Mouse (Mus musculus): Measurements from ENCODE around the gene Gemin4.
"Not testable (repeated sequence)": the region's sequence is repeated elsewhere in the genome, so short reads cannot be mapped to it uniquely, and the experiment has no call there.

The Gemin4 gene

DNA sequence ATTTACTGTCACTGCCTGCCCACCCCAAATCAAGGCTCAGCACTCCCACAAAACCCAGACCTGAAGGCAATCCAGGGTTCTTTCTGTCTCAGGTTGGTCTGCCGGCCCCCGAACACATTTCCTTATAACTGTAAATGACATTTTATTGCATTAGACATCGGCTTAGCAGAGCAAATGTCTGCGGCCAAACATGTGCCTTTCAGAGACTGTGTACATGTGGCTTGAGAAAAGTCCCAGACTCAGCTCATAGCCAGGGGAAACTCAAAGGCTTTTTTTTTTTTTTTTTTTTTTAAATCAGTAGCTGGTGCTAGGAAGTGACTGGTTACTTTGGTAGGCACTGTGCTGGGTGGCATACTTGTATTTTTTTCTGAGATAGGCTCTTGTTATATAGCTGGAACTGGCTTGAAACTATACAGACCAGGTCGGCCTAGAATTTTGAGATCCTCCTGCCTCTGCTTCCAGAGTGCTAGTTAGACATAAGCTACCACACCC lies 1.4 kb downstream of the Gemin4 start:
- DNase-seq = no peak

- DNase-seq = no peak
Measured at GRCm38 (mm10) chr11:76215011-76215410, 2.5 kb downstream of the Gemin4 start.

GRCm38 (mm10) chr11:76213841-76214240 lies 3.6 kb downstream of the Gemin4 start:
- DNase-seq = no peak

DNA sequence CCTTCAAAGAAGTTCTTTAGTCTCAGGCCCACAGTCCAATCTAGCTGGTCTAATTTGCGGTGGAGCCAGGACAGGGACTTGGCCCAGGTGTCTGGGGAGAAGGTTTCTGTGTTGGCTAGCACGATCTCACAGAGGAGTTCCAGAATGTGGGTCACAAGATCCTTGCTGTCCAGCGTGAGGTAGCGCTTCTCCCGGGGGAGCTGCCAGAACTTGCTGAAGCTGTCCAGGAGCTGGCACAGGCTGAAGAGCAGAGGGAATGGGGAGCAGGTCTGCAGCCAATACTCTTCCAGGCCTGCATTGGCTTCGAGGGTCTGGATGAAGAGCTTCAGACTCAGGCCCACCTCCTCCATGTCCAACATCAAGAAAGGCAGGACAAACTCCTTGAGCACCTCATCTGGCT lies 5.9 kb downstream of the Gemin4 start:
- not testable (repeated sequence) for DNase-seq

DNA sequence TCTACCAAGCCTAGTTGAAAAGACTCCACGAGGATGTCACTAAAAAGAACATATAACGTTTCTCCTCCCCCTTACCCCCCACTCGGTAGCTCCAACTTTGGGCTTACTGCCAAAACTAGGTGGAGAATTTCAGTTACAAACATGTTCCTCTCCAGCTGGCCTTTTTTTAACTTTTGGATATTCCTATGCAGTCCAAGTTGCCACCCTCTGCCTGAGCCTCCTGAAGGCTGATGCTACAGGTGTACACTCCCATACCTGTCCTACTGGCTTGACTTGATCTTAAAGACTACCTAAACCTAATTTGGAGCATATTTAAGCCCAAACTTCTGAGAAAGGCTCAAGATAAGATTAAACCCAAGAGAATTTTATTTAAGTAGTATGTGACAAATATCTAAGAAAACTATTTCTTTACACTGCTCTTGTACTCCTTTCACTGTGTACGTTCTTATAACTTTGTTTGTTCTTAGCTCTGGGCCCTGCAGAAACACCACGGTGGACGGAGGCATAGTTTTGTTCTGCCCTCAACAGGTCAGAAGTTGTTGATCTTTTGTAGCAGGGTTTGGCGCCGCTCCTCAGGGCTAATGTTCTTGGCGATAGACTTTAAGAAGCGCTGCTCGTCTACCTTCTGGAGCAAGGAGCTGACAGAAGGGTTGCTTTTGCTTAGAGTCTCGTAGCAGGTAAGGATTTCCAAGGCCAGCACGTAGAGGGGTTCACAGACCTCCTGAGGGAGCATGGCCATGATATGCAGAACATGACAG lies 7.1 kb downstream of the Gemin4 start:
- no peak for DNase-seq

DNA sequence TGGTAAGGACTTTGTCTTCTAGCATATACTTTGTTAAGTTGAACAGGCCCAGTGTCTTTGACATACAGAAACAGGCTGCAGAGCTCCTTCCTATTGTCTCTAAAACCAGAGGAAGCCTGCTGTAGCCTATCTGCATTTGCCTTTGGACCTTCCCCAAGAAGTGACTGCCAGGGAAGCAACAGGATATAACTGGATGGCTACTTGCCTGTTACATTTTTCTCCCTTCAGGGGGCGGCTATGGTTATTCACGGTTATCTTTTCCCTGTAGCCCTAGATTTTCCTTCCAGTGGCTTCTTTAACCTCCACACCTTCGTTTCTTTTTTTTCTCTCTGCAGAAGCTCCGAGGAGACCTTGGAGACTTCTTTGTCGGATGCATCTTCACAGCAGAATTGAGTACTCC lies 10.7 kb downstream of the Gemin4 start:
- DNase-seq = no peak

DNA sequence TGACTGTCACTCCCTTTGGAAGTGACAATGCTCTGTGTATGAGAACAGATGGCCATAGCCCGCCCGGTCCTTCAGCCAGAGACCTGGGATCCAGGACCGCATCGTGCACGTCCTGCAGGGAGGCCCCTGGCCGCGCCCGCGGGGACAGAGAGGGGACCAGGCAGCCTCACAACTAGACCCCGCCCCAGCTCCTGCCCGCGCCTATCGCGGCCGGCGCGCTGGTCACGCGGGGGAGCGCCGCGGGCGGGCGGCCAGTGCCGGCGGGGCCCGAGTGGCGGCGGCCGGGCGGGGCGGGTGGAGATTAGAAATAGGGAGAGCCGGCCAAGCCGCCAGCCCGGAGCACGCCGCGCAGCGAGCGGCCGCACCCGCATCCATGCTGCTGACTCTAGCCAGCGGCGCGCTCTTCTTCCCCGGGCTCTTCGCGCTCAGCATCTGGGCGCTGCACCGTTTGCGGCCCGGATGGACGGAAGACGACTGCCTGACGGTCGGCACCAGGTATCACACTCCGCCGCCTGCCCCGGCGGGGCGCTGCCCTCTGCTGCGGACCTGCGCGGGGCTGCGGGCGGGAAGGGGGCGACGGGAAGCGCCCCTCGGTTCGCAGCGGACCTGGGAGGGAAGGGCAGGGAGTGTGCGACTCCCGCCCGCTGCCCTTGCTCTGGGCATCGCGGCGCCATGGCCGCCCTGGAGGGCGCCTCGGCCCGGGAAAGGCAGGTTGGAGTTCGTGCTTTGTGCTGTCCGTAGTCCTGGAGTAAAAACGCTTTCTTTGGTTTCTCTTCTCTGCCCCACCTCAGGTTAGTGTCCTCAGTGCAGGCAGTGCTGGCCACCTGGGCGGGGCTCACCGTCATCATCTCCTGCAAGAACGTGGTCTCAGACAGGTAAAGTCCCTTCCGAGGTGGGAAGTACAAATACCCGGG lies 15.4 kb downstream of the Gemin4 start:
- peak; percentile 85 for DNase-seq

DNA sequence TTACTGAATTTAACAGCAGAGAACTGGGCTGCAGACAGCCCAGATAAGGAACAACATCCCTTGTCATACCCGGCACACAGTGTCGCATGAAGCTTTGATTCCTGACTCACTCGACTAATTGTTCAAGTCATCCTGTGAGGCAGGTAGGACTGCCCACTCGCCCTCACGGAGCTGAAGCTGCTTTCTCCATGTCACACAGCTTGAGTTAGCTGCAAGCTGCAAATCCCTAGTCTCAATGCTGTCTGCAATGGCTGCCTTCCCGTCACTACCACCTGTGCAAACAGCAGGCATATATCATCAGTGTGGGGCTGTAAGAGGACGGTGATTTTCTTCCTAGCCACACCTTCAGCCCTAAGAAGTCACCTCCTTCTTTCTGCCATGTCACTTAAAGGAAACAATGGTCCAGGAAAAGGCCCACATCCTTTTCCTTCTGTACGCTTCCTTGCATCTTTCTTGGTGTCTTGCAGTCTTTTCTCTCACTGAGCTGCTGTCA lies 20.4 kb downstream of the Gemin4 start:
- DNase-seq = no peak

DNA sequence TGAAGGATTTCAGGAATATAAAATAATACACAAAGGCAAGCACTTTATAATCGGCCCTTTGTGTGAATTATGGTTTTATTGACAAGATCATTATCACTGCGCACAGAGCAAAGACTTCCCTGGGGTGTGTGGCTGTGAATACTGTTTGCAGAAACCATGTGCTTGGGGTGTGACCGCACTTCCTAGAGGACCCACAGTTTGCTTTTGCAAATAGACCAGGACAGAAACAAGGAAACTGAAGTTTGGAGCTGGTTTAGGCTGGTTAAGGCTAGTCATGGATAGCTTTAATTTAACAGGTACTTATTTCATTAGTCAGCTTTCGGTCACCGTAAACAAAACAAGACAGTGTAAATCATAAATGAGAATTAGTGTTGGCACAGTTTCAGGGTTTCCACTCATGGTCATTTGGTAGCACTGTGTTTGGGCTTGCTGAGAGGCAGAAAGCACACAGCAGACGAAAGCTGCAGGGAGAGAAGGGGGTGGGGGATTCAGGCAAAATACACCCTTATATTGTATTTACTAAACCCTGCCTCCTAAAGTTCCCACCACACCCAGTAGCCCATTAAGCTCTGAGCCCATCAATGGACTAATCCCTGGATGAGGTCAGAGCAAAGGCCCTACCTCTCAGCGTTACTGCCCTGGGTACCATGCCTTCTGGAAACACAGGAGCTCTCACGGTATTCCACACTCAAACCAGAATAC lies 21.0 kb downstream of the Gemin4 start:
- DNase-seq = no peak

GRCm38 (mm10) chr11:76186908-76187307 lies 30.6 kb downstream of the Gemin4 start:
- no peak for DNase-seq

GRCm38 (mm10) chr11:76183745-76184144 lies 33.7 kb downstream of the Gemin4 start:
- DNase-seq = no peak

- DNase-seq = no peak
Measured at GRCm38 (mm10) chr11:76180146-76180540, 37.3 kb downstream of the Gemin4 start.

GRCm38 (mm10) chr11:76179495-76180145 lies 37.8 kb downstream of the Gemin4 start, which contains the start of the genes Vps53 and Fam57a:
Gene Vps53 (minus strand): TSS chr11:76179647.
Gene Fam57a (plus strand): TSS chr11:76179671.
- DNase-seq = peak; percentile 79

- DNase-seq = peak; percentile 42
Measured at GRCm38 (mm10) chr11:76178726-76179494, 38.6 kb downstream of the Gemin4 start.

DNA sequence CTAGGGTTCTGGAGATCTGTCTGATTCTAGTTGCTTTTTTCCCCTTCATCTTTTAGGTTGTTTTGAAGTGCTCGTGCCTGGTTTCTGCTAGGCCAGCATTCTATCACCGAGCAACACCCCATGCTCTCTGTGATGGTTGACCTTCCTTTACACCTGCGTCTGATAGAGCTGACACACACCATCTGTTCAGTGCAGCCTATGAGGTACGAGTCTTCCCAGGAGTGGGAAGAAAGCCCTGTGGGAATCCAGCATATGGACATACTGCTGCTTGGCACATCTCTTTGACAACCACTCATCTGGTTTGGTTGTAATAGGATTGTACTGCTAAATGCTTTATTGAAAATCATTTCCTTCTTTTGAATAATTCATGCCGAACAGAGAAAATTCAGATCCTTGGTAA lies 47.3 kb downstream of the Gemin4 start:
- DNase-seq = no peak

GRCm38 (mm10) chr11:76168976-76169375 lies 48.5 kb downstream of the Gemin4 start:
- no peak for DNase-seq

GRCm38 (mm10) chr11:76167079-76167765 lies 50.2 kb downstream of the Gemin4 start:
- DNase-seq = peak; percentile 70

GRCm38 (mm10) chr11:76166657-76167056 lies 50.8 kb downstream of the Gemin4 start:
- no peak for DNase-seq
